Mouse (Mus musculus) G1E-ER4 (cell line): ENCODE results near the gene Rere. TPM values are rescaled to one million over a fixed set of nuclear protein-coding genes. Genes with fewer than 3 reads are reported as not detected.

Source experiments
- GATA1 ChIP-seq: IDR thresholded peaks from one replicate; pipeline ENCODE4 v1.8.0; 2012; ENCODE audit warnings: low read length, inconsistent platforms
- polyA plus RNA-seq: library from polyadenylated mRNA; stranded (reverse); fragments of >175 nt; gene quantifications from 2 replicates; pipeline ENCODE4 v1.2.3, GENCODE M21; 2012

Gene Rere
- polyA plus RNA-seq = 255 and 282 TPM in 2 replicates

- TF ChIP-seq GATA1 = no peak
These were observed at the start of gene Rere for GRCm38 (mm10) chr4:150281018-150281761. Rere (plus strand) TSS chr4:150281646.

- no peak for TF ChIP-seq GATA1
These were observed 49.6 kb upstream of the Rere start for GRCm38 (mm10) chr4:150231871-150232270.

- no peak for TF ChIP-seq GATA1
These were observed 46.7 kb upstream of the Rere start for GRCm38 (mm10) chr4:150234599-150235327.

GRCm38 (mm10) chr4:150235585-150235984 lies 45.9 kb upstream of the Rere start:
- no peak for TF ChIP-seq GATA1

- TF ChIP-seq GATA1 = no peak
These were observed 45.4 kb upstream of the Rere start for GRCm38 (mm10) chr4:150236031-150236430.

GRCm38 (mm10) chr4:150236521-150237481 lies 44.6 kb upstream of the Rere start, which contains the start of gene Eno1:
Eno1 (plus strand) TSS chr4:150236721.
- TF ChIP-seq GATA1 = no peak

- TF ChIP-seq GATA1 = peak; percentile 18
These were observed 43.6 kb upstream of the Rere start for GRCm38 (mm10) chr4:150237636-150238361.

GRCm38 (mm10) chr4:150238433-150239086 lies 42.9 kb upstream of the Rere start:
- TF ChIP-seq GATA1 = no peak

- no peak for TF ChIP-seq GATA1
These were observed 42.4 kb upstream of the Rere start for GRCm38 (mm10) chr4:150239087-150239480.

- TF ChIP-seq GATA1 = no peak
These were observed 41.9 kb upstream of the Rere start for GRCm38 (mm10) chr4:150239503-150239902.

- TF ChIP-seq GATA1 = no peak
These were observed 41.5 kb upstream of the Rere start for GRCm38 (mm10) chr4:150239951-150240368.

- TF ChIP-seq GATA1 = no peak
These were observed 41.0 kb upstream of the Rere start for GRCm38 (mm10) chr4:150240381-150240886.

GRCm38 (mm10) chr4:150241708-150242107 lies 39.7 kb upstream of the Rere start:
- TF ChIP-seq GATA1 = no peak

- no peak for TF ChIP-seq GATA1
These were observed 38.7 kb upstream of the Rere start for GRCm38 (mm10) chr4:150242745-150243144.

- TF ChIP-seq GATA1 = no peak
These were observed 35.6 kb upstream of the Rere start for GRCm38 (mm10) chr4:150245876-150246275.
